Mouse (Mus musculus) frontal cortex, adult 2 months (tissue): Measurements from ENCODE around the gene Pde4dip. TPM values are rescaled to one million over a fixed set of nuclear protein-coding genes. Genes with fewer than 3 reads are reported as not detected.

ENCODE experiments used
- DNase-seq, 2 experiments: peaks; one replicate each; pipeline ENCODE4 v3.0.0; 2022; ENCODE audit warnings: low spot score in 1 of 2; ENCODE audit errors: extremely low spot score in 1 of 2
- polyA plus RNA-seq: library from polyadenylated mRNA; depleted of rRNA; stranded (reverse); fragments of >200 nt; gene quantifications from 2 replicates; pipeline ENCODE4 v1.2.3, GENCODE M21; 2012

The Pde4dip gene
- polyA plus RNA-seq, 1 experiment: 109 TPM

GRCm38 (mm10) chr3:97761168-97761567 lies 127.3 kb downstream of the Pde4dip start:
- no peak for DNase-seq

GRCm38 (mm10) chr3:97759846-97760245 lies 128.7 kb downstream of the Pde4dip start:
- no peak for DNase-seq

GRCm38 (mm10) chr3:97757501-97757900 lies 131.0 kb downstream of the Pde4dip start:
- no peak for DNase-seq

- DNase-seq: no peak
These were observed 132.0 kb downstream of the Pde4dip start for GRCm38 (mm10) chr3:97756283-97757074.

- DNase-seq: no peak
These were observed 133.1 kb downstream of the Pde4dip start for GRCm38 (mm10) chr3:97755411-97755810.

GRCm38 (mm10) chr3:97752901-97753300 lies 135.6 kb downstream of the Pde4dip start:
- DNase-seq: no peak

GRCm38 (mm10) chr3:97751566-97751965 lies 136.9 kb downstream of the Pde4dip start:
- no peak for DNase-seq

- DNase-seq: no peak
These were observed 139.7 kb downstream of the Pde4dip start for GRCm38 (mm10) chr3:97748789-97749188.

GRCm38 (mm10) chr3:97742841-97743240 lies 145.7 kb downstream of the Pde4dip start:
- no peak for DNase-seq

- no peak for DNase-seq
These were observed 152.9 kb downstream of the Pde4dip start for GRCm38 (mm10) chr3:97735575-97735974.

GRCm38 (mm10) chr3:97734259-97734658 lies 154.2 kb downstream of the Pde4dip start:
- DNase-seq: no peak

- DNase-seq: peak in 1 of 2 experiments; percentile 55
These were observed 155.9 kb downstream of the Pde4dip start for GRCm38 (mm10) chr3:97732622-97733021.

- DNase-seq: no peak
These were observed 157.9 kb downstream of the Pde4dip start for GRCm38 (mm10) chr3:97730624-97731023.

GRCm38 (mm10) chr3:97730131-97730530 lies 158.4 kb downstream of the Pde4dip start:
- no peak for DNase-seq

GRCm38 (mm10) chr3:97727801-97728200 lies 160.7 kb downstream of the Pde4dip start:
- no peak for DNase-seq

- DNase-seq: no peak
These were observed 169.4 kb downstream of the Pde4dip start for GRCm38 (mm10) chr3:97719116-97719515.

GRCm38 (mm10) chr3:97715922-97716321 lies 172.6 kb downstream of the Pde4dip start:
- no peak for DNase-seq

- DNase-seq: no peak
These were observed 177.6 kb downstream of the Pde4dip start for GRCm38 (mm10) chr3:97710881-97711280.

GRCm38 (mm10) chr3:97710134-97710533 lies 178.4 kb downstream of the Pde4dip start:
- no peak for DNase-seq

GRCm38 (mm10) chr3:97706561-97706960 lies 181.9 kb downstream of the Pde4dip start:
- DNase-seq: no peak

GRCm38 (mm10) chr3:97705508-97705907 lies 183.0 kb downstream of the Pde4dip start:
- DNase-seq: no peak

GRCm38 (mm10) chr3:97702448-97703080 lies 185.9 kb downstream of the Pde4dip start:
- DNase-seq: no peak
